Mouse (Mus musculus) hindbrain, embryonic 13.5 days (tissue): ENCODE measurements around the gene 4933411K16Rik. TPM values are rescaled to one million over a fixed set of nuclear protein-coding genes. Genes with fewer than 3 reads are reported as not detected.

ENCODE experiments used
- ATAC-seq: fragments of 200-750 bp; cut with Nextera tagmentation; 2 replicates; pipeline ENCODE4 v1.8.0; 2017; ENCODE audit warnings: moderate TSS enrichment; ENCODE audit not compliant: low FRiP score
- H3K27ac ChIP-seq: fragments of 300-500 bp; sonication (generic); 2 replicates; pipeline ENCODE4 v1.5.1; 2015; ENCODE audit warnings: inconsistent platforms, mild to moderate bottlenecking, moderate library complexity
- H3K27me3 ChIP-seq: fragments of 300-500 bp; sonication (generic); 2 replicates; pipeline ENCODE4 v1.6.1; 2015; ENCODE audit warnings: mild to moderate bottlenecking, inconsistent platforms
- H3K36me3 ChIP-seq: fragments of 300-500 bp; sonication (generic); 2 replicates; pipeline ENCODE4 v1.6.1; 2015; ENCODE audit warnings: mild to moderate bottlenecking, inconsistent platforms
- H3K4me1 ChIP-seq: fragments of 300-500 bp; sonication (generic); replicated peaks from 2 replicates; pipeline ENCODE4 v1.6.1; 2015; ENCODE audit warnings: inconsistent platforms
- H3K4me2 ChIP-seq: fragments of 300-500 bp; sonication (generic); 2 replicates; pipeline ENCODE4 v1.6.1; 2015; ENCODE audit warnings: inconsistent platforms, mild to moderate bottlenecking, moderate library complexity
- H3K4me3 ChIP-seq: fragments of 300-500 bp; sonication (generic); 2 replicates; pipeline ENCODE4 v1.5.1; 2015; ENCODE audit warnings: mild to moderate bottlenecking, inconsistent platforms
- H3K9ac ChIP-seq: fragments of 300-500 bp; sonication (generic); 2 replicates; pipeline ENCODE4 v1.6.1; 2015; ENCODE audit warnings: mild to moderate bottlenecking, inconsistent platforms
- H3K9me3 ChIP-seq: fragments of 300-500 bp; sonication (generic); 2 replicates; pipeline ENCODE4 v1.6.1; 2016; ENCODE audit warnings: inconsistent platforms
- WGBS: fragments of 180-500 bp; shearing (Covaris S2); methylation state at CpG from one replicate; pipeline ENCODE4 v1.1.7; 2015; 5-methylcytosine and 5-hydroxymethylcytosine counted together
- polyA plus RNA-seq: library from polyadenylated mRNA; unstranded; fragments of >200 nt; fragmentation: Nextera tagmentation; extraction: Ambion mirVana; gene quantifications from 2 replicates; pipeline ENCODE4 v1.2.1, GENCODE M21; 2015

4933411K16Rik gene
- polyA plus RNA-seq, 1 experiment from 2014 or later: not detected

GRCm38 (mm10) chr19:42017399-42018247, 34.4 kb upstream of the 4933411K16Rik start:
- WGBS: 69% methylated on average over 8 of the region's 8 CpGs
- no peaks in the 10 kb centered on the region for H3K27me3 ChIP-seq
- no peak overlapping the region for H3K4me3 ChIP-seq
- H3K9me3 ChIP-seq: no peaks in the 10 kb centered on the region
- peak overlapping the region; percentile 30; the same call in 1 of the 2 replicates for H3K27ac ChIP-seq
- no peak for ATAC-seq
- H3K4me2 ChIP-seq: no peak overlapping the region
- H3K36me3 ChIP-seq: no peaks in the 10 kb centered on the region
- H3K4me1 ChIP-seq: peaks cover 25% of the 10 kb centered on the region
- H3K9ac ChIP-seq: no peak overlapping the region

- Histone ChIP-seq H3K4me2 (no peak overlapping the region), H3K27ac (no peak overlapping the region), H3K4me1 (peaks cover 25% of the 10 kb centered on the region), H3K27me3 (no peaks in the 10 kb centered on the region), H3K4me3 (no peak overlapping the region), H3K36me3 (no peaks in the 10 kb centered on the region), H3K9me3 (no peaks in the 10 kb centered on the region), H3K9ac (no peak overlapping the region)
- WGBS: 44% methylated on average over 4 of the region's 4 CpGs
- no peak for ATAC-seq
Measured at GRCm38 (mm10) chr19:42019011-42019522, 33.0 kb upstream of the 4933411K16Rik start.

GRCm38 (mm10) chr19:42021681-42022541, 30.1 kb upstream of the 4933411K16Rik start:
- Histone ChIP-seq H3K27ac (no peak overlapping the region), H3K9me3 (no peaks in the 10 kb centered on the region)
- 56% methylated on average over 10 of the region's 10 CpGs for WGBS

GRCm38 (mm10) chr19:42022542-42022848, 29.6 kb upstream of the 4933411K16Rik start:
- no peak overlapping the region for H3K27ac ChIP-seq
- WGBS: 70% methylated on average over 2 of the region's 2 CpGs
- no peak overlapping the region for H3K9ac ChIP-seq
- no peak overlapping the region for H3K4me2 ChIP-seq
- no peak for ATAC-seq
- H3K9me3 ChIP-seq: no peaks in the 10 kb centered on the region
- 0 out of 2 replicates have a peak, but pooled peaks cover 9% of the 10 kb centered on the region for H3K4me1 ChIP-seq
- no peaks in the 10 kb centered on the region for H3K36me3 ChIP-seq
- H3K4me3 ChIP-seq: no peak overlapping the region
- no peaks in the 10 kb centered on the region for H3K27me3 ChIP-seq

More at GRCm38 (mm10) chr19:42021681-42022541, 30.1 kb upstream of the 4933411K16Rik start:
- H3K4me3 ChIP-seq: no peak overlapping the region
- H3K9ac ChIP-seq: no peak overlapping the region
- no peak for ATAC-seq
- no peaks in the 10 kb centered on the region for H3K36me3 ChIP-seq
- H3K27me3 ChIP-seq: no peaks in the 10 kb centered on the region
- no peak overlapping the region for H3K4me2 ChIP-seq
- H3K4me1 ChIP-seq: peaks cover 15% of the 10 kb centered on the region; the same call in 1 of the 2 replicates

GRCm38 (mm10) chr19:42026158-42026557, 25.9 kb upstream of the 4933411K16Rik start:
- Histone ChIP-seq H3K27me3 (no peaks in the 10 kb centered on the region), H3K4me3 (no peak overlapping the region), H3K9ac (no peak overlapping the region), H3K9me3 (no peaks in the 10 kb centered on the region), H3K27ac (no peak overlapping the region), H3K36me3 (no peaks in the 10 kb centered on the region), H3K4me2 (no peak overlapping the region), H3K4me1 (0 out of 2 replicates have a peak, but pooled peaks cover 7% of the 10 kb centered on the region)
- ATAC-seq: no peak
- WGBS: 10% methylated on average over 5 of the region's 5 CpGs

- H3K9me3 ChIP-seq: no peaks in the 10 kb centered on the region
- H3K27me3 ChIP-seq: no peaks in the 10 kb centered on the region
- no peak for ATAC-seq
- H3K4me1 ChIP-seq: peaks cover 14% of the 10 kb centered on the region
- H3K4me2 ChIP-seq: no peak overlapping the region
- 87% methylated on average over 5 of the region's 5 CpGs for WGBS
- H3K4me3 ChIP-seq: no peak overlapping the region
- H3K9ac ChIP-seq: no peak overlapping the region
- H3K27ac ChIP-seq: no peak overlapping the region
- peaks cover 11% of the 10 kb centered on the region for H3K36me3 ChIP-seq
Measured at GRCm38 (mm10) chr19:42031112-42031511, 20.9 kb upstream of the 4933411K16Rik start.

- no peak for ATAC-seq
- H3K27ac ChIP-seq: no peak overlapping the region
Measured at GRCm38 (mm10) chr19:42033611-42034010, 18.4 kb upstream of the 4933411K16Rik start.

GRCm38 (mm10) chr19:42034146-42034775, 17.8 kb upstream of the 4933411K16Rik start:
- H3K36me3 ChIP-seq: peaks cover 11% of the 10 kb centered on the region
- WGBS: 79% methylated on average over 9 of the region's 9 CpGs
- H3K4me1 ChIP-seq: peaks cover 14% of the 10 kb centered on the region
- no peak overlapping the region for H3K4me3 ChIP-seq
- no peaks in the 10 kb centered on the region for H3K9me3 ChIP-seq
- H3K4me2 ChIP-seq: no peak overlapping the region
- no peak for ATAC-seq
- H3K9ac ChIP-seq: 0 out of 2 replicates have a peak overlapping the region, but pooled peaks have one; percentile 8
- no peaks in the 10 kb centered on the region for H3K27me3 ChIP-seq
- H3K27ac ChIP-seq: no peak overlapping the region

More at GRCm38 (mm10) chr19:42033611-42034010, 18.4 kb upstream of the 4933411K16Rik start:
- Histone ChIP-seq H3K4me3 (no peak overlapping the region), H3K4me2 (no peak overlapping the region), H3K4me1 (peaks cover 14% of the 10 kb centered on the region), H3K36me3 (peaks cover 11% of the 10 kb centered on the region), H3K9ac (0 out of 2 replicates have a peak overlapping the region, but pooled peaks have one; percentile 8), H3K27me3 (no peaks in the 10 kb centered on the region), H3K9me3 (no peaks in the 10 kb centered on the region)
- WGBS: 83% methylated on average over 14 of the region's 14 CpGs

- ATAC-seq: no peak
- Histone ChIP-seq H3K4me1 (peaks cover 14% of the 10 kb centered on the region), H3K9ac (no peak overlapping the region), H3K27ac (no peak overlapping the region), H3K36me3 (peaks cover 11% of the 10 kb centered on the region), H3K4me3 (no peak overlapping the region), H3K9me3 (no peaks in the 10 kb centered on the region), H3K4me2 (no peak overlapping the region), H3K27me3 (no peaks in the 10 kb centered on the region)
- WGBS: 58% methylated on average over 11 of the region's 11 CpGs
Measured at GRCm38 (mm10) chr19:42034881-42035455, 17.1 kb upstream of the 4933411K16Rik start.

- WGBS: 66% methylated on average over 19 of the region's 19 CpGs
- H3K27me3 ChIP-seq: no peaks in the 10 kb centered on the region
- peak; percentile 84 for ATAC-seq
- H3K27ac ChIP-seq: no peak within 1 kb of the TSS
- H3K4me2 ChIP-seq: no peak within 1 kb of the TSS
- no peak within 1 kb of the TSS for H3K9ac ChIP-seq
- H3K4me3 ChIP-seq: no peak within 1 kb of the TSS
- H3K36me3 ChIP-seq: peaks cover 11% of the 10 kb centered on the region
- no peaks in the 10 kb centered on the region for H3K9me3 ChIP-seq
- H3K4me1 ChIP-seq: peaks cover 14% of the 10 kb centered on the region
Measured at GRCm38 (mm10) chr19:42035456-42036248, 16.4 kb upstream of the 4933411K16Rik start, which contains the start of gene Ankrd2. Ankrd2 (plus strand) TSS chr19:42036000.

GRCm38 (mm10) chr19:42036357-42036756, 15.7 kb upstream of the 4933411K16Rik start:
- Histone ChIP-seq H3K27me3 (no peaks in the 10 kb centered on the region), H3K4me2 (no peak overlapping the region), H3K36me3 (peaks cover 11% of the 10 kb centered on the region), H3K9me3 (no peaks in the 10 kb centered on the region), H3K4me3 (no peak overlapping the region), H3K4me1 (peaks cover 14% of the 10 kb centered on the region), H3K9ac (no peak overlapping the region), H3K27ac (no peak overlapping the region)
- WGBS: 86% methylated on average over 3 of the region's 3 CpGs
- ATAC-seq: no peak
